Mouse (Mus musculus) hindbrain, embryonic 11.5 days (tissue): ENCODE results near the gene 1700049E17Rik2. TPM values are rescaled to one million over a fixed set of nuclear protein-coding genes. Genes with fewer than 3 reads are reported as not detected.

Source experiments
- polyA plus RNA-seq: library from polyadenylated mRNA; unstranded; fragments of >200 nt; fragmentation: Nextera tagmentation; extraction: Ambion mirVana; gene quantifications from 2 replicates; pipeline ENCODE4 v1.2.1, GENCODE M21; 2014

1700049E17Rik2 gene
- polyA plus RNA-seq, 1 experiment from 2014 or later, result not detected

Other genes with a start within 250 kb of the 1700049E17Rik2 start
- gene Gm5798, start 224.6 kb upstream of the 1700049E17Rik2 start, polyA plus RNA-seq, result not detected in 2 replicates
- not detected in 2 replicates for gene Gm7945, start 186.8 kb upstream of the 1700049E17Rik2 start, polyA plus RNA-seq
- gene Gm6482, start 164.9 kb upstream of the 1700049E17Rik2 start, polyA plus RNA-seq, result not detected in 2 replicates
- not detected in 2 replicates for gene Gm7954, start 119.7 kb upstream of the 1700049E17Rik2 start, polyA plus RNA-seq
- gene Gm3486, start 83.7 kb upstream of the 1700049E17Rik2 start, polyA plus RNA-seq, result not detected in 2 replicates
- not detected in 2 replicates for gene Gm7970, start 17.6 kb upstream of the 1700049E17Rik2 start, polyA plus RNA-seq
- gene Gm3072, start 51.4 kb downstream of the 1700049E17Rik2 start, polyA plus RNA-seq, result not detected in 2 replicates
- gene Gm3676, start 73.3 kb downstream of the 1700049E17Rik2 start, polyA plus RNA-seq, result not detected in 2 replicates
- gene Gm8068, start 128.7 kb downstream of the 1700049E17Rik2 start, polyA plus RNA-seq, result not detected in 2 replicates
- gene Gm7929, start 177.4 kb downstream of the 1700049E17Rik2 start, polyA plus RNA-seq, result not detected in 2 replicates
- gene Gm47189, start 199.2 kb downstream of the 1700049E17Rik2 start, polyA plus RNA-seq, result not detected in 2 replicates